Mouse (Mus musculus): ENCODE data around the gene Znrf3.

Gene Znrf3

GRCm38 (mm10) chr11:5398301-5399053 lies 46.2 kb downstream of the Znrf3 start:
- DNase-seq (ENCODE audit: low read depth, low spot score) = no peak

DNA sequence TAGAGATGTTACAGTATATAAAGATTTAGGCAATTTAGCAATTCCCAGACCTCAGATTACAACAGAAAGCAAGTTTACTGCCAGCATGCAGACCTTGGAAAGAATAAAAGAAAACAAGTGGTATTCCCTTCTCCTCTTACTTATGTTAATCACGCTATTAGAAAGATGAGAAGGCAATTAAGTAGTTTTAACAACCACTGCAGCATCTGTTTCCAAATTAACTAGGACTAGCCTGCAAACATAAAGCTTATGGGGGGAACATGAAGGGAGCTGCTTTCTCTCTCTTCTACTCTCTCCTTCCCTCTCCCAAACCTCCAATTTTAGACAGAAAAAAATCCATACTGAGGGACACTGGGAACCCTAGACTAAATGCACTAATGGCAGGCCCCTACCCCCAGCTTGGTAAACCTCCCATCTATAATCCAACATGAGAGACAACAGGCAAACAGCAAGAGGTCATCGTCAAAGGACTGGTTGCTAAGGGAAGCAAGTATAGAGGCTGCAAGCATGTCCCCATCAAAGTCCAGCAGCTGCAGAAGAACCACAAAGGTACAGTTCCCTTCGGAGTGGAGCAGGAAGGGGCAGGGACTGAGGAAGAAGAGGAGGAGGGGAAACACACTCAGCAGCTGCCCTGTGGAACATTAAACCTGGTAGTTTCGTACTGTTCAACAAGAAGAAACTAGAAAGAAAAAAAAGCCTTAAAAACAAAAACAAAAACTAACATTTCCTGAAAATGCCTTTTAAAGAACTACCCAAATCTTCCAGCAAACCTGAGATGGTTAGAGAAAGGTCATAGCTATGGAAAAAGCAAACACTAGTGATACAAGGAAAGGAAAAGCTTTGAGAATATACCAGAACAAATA lies 53.4 kb downstream of the Znrf3 start:
- DNase-seq (ENCODE audit: low read depth, low spot score) = no peak

GRCm38 (mm10) chr11:5382652-5383051 lies 62.0 kb downstream of the Znrf3 start:
- DNase-seq (ENCODE audit: low read depth, low spot score) = no peak

DNA sequence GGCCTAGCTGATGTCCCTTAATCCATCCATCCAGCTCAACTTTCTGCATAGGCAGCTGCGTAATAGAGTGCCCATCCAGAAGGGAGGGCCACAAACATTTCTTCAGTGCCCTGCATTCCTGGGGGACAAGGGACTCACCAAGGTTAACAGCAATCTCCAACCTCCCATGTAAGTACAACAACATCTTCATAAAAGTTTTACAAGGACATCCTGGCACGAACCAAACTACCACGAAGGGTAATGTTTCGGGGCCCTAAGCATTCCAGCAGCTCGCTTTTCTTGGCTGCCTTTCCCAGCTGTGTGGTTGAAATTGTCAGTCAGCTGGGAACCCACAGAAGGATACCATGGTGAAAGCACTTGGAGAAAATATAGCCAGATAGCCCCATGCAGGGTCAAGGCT lies 63.4 kb downstream of the Znrf3 start:
- DNase-seq (ENCODE audit: low read depth, low spot score) = no peak

GRCm38 (mm10) chr11:5380275-5380674 lies 64.4 kb downstream of the Znrf3 start:
- no peak for DNase-seq (ENCODE audit: low read depth, low spot score)

GRCm38 (mm10) chr11:5369176-5369575 lies 75.5 kb downstream of the Znrf3 start:
- DNase-seq (ENCODE audit: low read depth, low spot score) = peak; percentile 58

GRCm38 (mm10) chr11:5368492-5368891 lies 76.2 kb downstream of the Znrf3 start:
- no peak for DNase-seq (ENCODE audit: low read depth, low spot score)

DNA sequence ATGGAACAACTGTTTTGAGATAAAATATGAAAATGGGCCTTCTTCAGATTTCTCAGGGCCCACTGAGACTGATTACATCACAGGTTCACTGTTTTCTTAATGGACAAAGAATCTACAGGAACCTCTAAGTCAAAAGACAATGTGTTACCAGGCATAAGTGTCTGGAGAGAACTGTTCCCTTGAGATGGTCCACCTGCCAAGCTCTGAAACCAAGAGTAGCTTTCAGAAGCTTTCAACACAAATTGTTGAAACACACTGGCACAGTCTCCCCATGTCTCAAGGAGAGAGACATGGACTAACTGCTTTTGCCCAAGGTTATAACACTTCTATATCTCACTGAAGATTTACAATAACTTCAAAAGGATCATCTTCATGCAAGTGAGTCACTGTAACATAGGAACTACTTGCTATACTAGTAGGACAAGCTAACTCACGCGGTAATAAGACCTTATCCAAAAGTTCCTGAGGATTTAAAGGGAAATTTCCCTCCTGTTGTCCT lies 89.3 kb downstream of the Znrf3 start:
- no peak for DNase-seq (ENCODE audit: low read depth, low spot score)

GRCm38 (mm10) chr11:5354753-5355152 lies 89.9 kb downstream of the Znrf3 start:
- DNase-seq (ENCODE audit: low read depth, low spot score) = no peak

GRCm38 (mm10) chr11:5353032-5353431 lies 91.6 kb downstream of the Znrf3 start:
- no peak for DNase-seq (ENCODE audit: low read depth, low spot score)

DNA sequence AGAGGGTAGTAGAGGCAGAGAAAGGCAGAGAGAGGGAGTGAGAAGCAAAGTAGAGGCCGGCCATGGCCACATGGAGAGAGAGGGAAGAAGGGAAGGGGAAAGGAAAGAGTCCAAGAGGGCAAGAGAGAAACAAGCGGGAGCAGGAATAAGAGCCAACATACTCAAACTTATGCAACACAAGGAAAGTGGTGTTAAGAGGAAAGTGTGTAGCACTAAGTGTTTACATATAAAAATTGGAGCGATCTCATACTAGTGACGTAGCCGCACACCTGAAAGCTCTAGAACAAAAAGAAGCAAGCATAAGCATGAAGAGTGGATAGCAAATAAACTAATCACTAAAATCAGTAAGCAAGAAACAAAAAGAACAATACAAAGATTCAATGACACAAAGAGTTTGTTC lies 95.2 kb downstream of the Znrf3 start:
- no peak for DNase-seq (ENCODE audit: low read depth, low spot score)

DNA sequence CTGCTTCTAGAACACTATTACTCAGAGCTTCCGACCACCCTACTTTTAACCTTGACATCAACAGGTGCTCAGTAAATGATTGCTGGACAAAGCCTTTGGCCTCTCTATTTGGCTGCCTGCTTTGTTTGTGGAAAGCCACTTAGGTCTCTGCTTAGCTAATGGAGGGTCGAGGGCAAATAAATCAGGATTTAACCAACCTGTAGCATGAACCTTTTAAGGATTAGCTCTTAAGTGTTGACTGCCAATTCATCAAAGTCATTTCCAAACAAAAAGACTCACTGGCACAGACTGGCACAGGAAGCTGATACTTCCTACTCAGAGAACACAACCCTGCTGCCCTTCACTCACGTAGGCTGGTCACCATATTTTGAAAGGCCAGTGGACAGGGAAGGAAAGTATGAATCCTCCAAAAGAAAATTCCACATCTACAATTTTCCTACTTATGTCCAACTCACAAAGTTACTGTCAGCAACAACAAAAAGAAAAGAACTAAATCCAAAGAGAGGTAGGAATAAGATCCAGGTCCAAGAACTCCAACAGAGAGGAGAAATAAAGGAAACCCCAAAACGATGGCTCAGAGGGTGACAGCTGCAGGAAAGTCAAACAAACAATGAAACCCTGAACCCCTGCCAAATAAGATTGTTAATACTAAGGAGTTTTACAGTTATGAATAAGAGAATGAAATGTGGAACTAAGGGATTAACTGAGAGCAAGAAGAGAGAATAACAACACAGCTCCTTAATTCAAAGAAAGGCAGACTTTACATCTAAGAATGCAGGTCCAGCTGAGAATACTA lies 97.6 kb downstream of the Znrf3 start:
- DNase-seq (ENCODE audit: low read depth, low spot score) = no peak

DNA sequence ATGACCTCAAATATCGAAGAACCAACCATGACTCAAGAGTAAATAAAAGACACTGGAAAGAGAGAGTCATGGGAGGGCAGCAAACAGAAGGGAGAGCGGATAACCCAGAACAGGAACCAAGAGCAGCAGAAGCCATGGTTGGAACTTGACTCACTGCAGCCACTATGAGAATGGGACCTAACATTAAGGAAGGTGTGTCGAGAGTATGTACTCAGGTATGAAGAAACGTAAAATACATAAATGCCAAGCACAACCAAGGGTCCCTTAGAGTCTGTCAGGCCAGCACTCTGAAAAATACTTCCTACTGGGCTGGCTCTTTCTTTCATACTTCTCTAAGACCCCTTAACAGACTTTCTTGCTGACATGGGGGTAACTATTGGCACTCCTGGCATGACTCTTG lies 100.9 kb downstream of the Znrf3 start:
- no peak for DNase-seq (ENCODE audit: low read depth, low spot score)

DNA sequence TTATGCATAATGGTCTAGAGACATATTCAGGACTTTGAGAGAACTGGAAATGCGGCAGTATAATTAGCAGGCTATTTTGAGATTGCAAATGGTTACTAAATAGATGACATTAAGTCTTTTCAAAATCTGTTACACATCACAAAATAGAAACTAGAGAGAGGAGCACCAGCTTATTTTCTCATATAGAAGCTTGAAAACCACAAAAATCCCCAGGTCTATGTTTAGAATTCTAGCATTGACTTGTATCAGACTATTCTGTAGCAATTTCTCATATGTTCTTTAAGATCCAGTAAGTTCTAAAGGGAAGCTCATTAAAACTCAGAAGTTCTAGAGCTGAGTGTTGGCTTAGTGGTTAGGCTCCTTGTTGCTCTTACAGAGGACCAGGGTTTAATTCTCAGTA lies 104.9 kb downstream of the Znrf3 start:
- peak; percentile 18 for DNase-seq (ENCODE audit: low read depth, low spot score)

DNA sequence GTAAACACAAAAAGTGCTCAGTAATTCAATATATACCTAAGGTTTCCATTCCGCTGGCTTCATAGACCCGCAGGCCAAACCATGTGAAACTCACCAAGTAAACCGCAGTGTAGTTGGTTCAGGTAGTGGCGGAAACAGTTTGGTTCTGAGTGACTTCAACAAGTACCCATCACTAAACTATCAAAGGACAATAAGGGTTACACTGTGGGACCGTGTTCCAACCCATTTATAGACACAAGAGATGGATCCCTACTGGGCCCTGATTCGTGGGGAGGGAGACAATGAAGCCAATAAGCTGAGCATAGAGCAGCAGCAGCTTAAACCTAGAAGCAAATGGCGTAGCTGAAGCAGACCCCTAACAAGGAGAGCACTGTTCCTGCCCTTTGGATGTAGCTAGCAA lies 107.8 kb downstream of the Znrf3 start:
- no peak for DNase-seq (ENCODE audit: low read depth, low spot score)

GRCm38 (mm10) chr11:5336269-5336668 lies 108.4 kb downstream of the Znrf3 start:
- no peak for DNase-seq (ENCODE audit: low read depth, low spot score)

DNA sequence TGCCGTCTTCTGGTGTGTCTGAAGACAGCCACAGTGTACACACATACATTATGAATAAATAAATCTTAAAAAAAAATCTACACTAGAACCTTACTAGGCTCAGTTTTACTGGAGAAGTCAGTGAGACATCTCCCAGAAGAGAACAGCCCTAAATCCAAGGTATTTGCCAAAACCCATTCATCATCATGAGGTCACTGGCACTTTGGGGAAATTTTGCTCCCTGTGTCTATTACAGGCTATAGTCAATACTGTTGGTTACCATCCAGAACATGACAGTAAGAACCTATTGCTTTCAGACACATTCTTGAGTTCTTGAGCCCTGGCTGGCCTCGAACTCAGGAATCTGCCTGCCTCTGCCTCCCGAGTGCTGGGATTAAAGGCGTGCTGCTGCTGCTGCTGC lies 113.8 kb downstream of the Znrf3 start:
- no peak for DNase-seq (ENCODE audit: low read depth, low spot score)

- no peak for DNase-seq (ENCODE audit: low read depth, low spot score)
Observed at GRCm38 (mm10) chr11:5327693-5328092, 117.0 kb downstream of the Znrf3 start.

DNA sequence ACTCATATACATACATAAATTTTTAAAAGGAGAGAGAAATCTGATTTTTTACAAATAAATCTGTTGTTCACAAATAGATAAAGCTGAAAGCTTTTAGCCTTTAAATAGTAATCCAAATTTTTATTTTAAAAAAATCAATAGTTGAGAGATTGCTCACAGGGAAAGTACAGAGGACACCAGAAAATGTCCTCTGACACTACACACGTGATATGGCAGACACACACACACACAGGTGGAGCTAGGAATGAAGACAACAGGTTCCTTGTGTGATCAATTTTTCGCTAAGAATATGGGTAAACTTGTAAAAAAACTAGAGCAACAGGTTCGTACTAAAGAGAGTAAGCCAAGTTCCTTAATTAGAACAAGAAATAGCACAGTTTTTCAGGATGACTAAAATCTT lies 118.4 kb downstream of the Znrf3 start:
- DNase-seq (ENCODE audit: low read depth, low spot score) = no peak

DNA sequence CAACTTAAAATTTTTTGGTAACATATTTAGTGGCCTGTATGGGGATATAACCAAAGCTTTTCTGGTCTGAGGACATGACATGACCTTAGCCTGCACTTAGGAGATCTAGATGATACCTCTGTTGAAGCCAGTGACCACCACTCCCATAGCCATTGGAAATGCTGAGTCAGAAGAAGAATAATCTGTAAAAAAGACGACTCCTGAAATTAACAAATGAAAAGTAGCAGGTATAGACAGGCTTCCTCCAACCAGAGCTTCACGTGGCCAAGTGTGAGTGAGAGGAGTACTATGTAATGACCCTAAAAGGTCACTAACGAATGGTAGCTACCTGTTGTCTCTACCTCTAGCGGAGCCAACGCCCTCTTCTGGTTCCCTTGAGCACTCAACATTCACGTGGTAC lies 119.4 kb downstream of the Znrf3 start:
- DNase-seq (ENCODE audit: low read depth, low spot score) = no peak

DNA sequence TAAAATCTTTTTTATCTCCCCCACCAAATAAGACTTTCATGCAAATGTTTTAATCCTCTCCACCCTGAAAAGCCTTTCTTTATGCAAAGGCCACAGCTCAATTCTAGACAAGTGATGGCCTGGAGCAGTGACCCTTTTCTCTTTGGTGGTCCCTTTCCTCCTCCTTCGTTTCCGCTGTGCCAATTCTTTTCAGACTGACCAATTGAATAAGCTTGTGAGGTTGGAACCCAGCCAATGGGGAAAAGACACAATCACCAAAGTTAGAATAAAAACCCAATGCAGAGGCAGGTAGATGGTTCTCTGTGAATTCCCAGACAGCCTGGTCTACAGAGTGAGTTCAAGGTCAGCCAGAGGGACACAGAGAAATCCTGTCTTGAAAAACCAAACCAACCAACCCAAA lies 120.4 kb downstream of the Znrf3 start:
- DNase-seq (ENCODE audit: low read depth, low spot score) = no peak

- no peak for DNase-seq (ENCODE audit: low read depth, low spot score)
Observed at GRCm38 (mm10) chr11:5321687-5322086, 123.0 kb downstream of the Znrf3 start.
